Mouse (Mus musculus) small intestine, adult 2 months (tissue): ENCODE data around the gene Myh3. TPM values are rescaled to one million over a fixed set of nuclear protein-coding genes. Genes with fewer than 3 reads are reported as not detected.

Experiments
- H3K27ac ChIP-seq: fragments of 200-500 bp; 2 replicates; pipeline ENCODE4 v1.5.1; 2012; ENCODE audit warnings: low read depth, low read length, control low read depth, inconsistent platforms; ENCODE audit not compliant: insufficient read depth
- H3K27me3 ChIP-seq: fragments of 200-500 bp; 2 replicates; pipeline ENCODE4 v1.6.1; 2012; ENCODE audit warnings: mild to moderate bottlenecking, moderate library complexity, low read length, inconsistent platforms; ENCODE audit not compliant: control insufficient read depth, insufficient read depth
- H3K36me3 ChIP-seq: fragments of 200-500 bp; 2 replicates; pipeline ENCODE4 v1.6.1; 2012; ENCODE audit warnings: mild to moderate bottlenecking, low read length, control low read depth, inconsistent platforms; ENCODE audit not compliant: control insufficient read depth, insufficient read depth
- H3K4me1 ChIP-seq: fragments of 200-500 bp; 2 replicates; pipeline ENCODE4 v1.6.1; 2012; ENCODE audit warnings: low read length, inconsistent platforms, mixed read lengths; ENCODE audit not compliant: control insufficient read depth, insufficient read depth, insufficient read length
- H3K4me3 ChIP-seq: fragments of 200-500 bp; 2 replicates; pipeline ENCODE4 v1.5.1; 2012; ENCODE audit warnings: low read depth, mild to moderate bottlenecking, control low read depth, inconsistent platforms, low read length, moderate library complexity
- CTCF ChIP-seq: fragments of 200-500 bp; IDR thresholded peaks from 2 replicates; pipeline ENCODE4 v1.5.1; 2012; ENCODE audit warnings: low read depth, mild to moderate bottlenecking, control low read depth, inconsistent platforms, low read length, moderate library complexity, mixed read lengths; ENCODE audit not compliant: insufficient replicate concordance, insufficient read length; ENCODE audit errors: extremely low read depth
- POLR2A ChIP-seq: fragments of 200-500 bp; IDR thresholded peaks from 2 replicates; pipeline ENCODE4 v1.6.1; 2012; ENCODE audit warnings: low read depth, mild to moderate bottlenecking, control low read depth, inconsistent platforms, low read length, moderate library complexity
- WGBS: fragments of 180-500 bp; shearing (Covaris S2); methylation state at CpG from one replicate; pipeline ENCODE4 v1.1.7; 2018; 5-methylcytosine and 5-hydroxymethylcytosine counted together
- polyA plus RNA-seq: library from polyadenylated mRNA; depleted of rRNA; stranded (reverse); fragments of >200 nt; gene quantifications from 2 replicates; pipeline ENCODE4 v1.2.3, GENCODE M21; 2012

The Myh3 gene
- polyA plus RNA-seq, 1 experiment = 0.06 TPM

DNA sequence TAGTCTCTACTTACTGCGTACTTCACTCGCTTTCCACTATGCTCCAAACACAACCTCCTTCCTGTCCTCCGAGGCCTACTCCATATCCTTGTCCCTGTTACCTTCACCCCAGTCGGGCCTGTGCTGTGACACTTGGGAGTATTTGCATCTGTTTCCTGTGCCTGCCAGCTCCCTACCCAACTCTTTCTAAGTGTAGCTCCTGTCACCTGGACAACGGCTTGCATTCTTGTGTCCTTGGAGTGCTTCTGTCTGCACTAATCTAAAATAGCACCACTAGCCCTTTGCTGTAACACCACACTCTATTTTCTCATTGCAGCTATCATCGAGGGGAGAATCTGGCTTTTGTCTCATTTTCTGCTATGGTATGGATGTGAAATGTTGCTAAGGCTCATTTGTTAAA lies 37.6 kb upstream of the Myh3 start:
- Histone ChIP-seq H3K36me3 (peaks cover 37% of the 10 kb centered on the region), H3K4me3 (no peak overlapping the region), H3K27ac (no peak overlapping the region), H3K4me1 (peaks cover 8% of the 10 kb centered on the region; the same call in 1 of the 2 replicates), H3K27me3 (no peaks in the 10 kb centered on the region)
- 94% methylated on average over 6 of the region's 6 CpGs for WGBS
- no peak for TF ChIP-seq POLR2A

DNA sequence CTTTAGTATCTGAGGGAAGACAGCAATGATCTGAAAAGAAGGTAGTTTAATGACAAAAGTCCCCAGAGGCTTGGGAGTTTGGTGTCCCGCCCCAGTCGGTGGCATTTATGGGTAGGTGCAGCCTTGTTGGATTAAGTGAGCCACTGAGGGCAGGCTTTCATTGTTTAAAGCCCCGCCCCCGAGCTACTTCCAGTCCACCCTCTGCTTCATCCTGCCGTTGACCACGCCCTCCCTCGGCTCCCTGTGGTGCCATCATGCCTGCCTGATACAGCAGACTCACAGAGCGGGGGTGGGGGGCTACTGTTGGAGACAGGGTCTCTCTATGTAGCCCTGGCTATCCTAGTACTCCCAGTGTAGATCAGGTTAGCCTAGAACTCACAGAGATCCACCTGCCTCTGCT lies 35.1 kb upstream of the Myh3 start:
- WGBS = 62% methylated on average over 8 of the region's 8 CpGs
- peaks cover 5% of the 10 kb centered on the region; the same call in 1 of the 2 replicates for H3K4me1 ChIP-seq
- no peaks in the 10 kb centered on the region for H3K27me3 ChIP-seq
- no peak overlapping the region for H3K27ac ChIP-seq
- H3K36me3 ChIP-seq = peaks cover 34% of the 10 kb centered on the region
- no peak for TF ChIP-seq POLR2A
- TF ChIP-seq CTCF = no peak
- no peak overlapping the region for H3K4me3 ChIP-seq

DNA sequence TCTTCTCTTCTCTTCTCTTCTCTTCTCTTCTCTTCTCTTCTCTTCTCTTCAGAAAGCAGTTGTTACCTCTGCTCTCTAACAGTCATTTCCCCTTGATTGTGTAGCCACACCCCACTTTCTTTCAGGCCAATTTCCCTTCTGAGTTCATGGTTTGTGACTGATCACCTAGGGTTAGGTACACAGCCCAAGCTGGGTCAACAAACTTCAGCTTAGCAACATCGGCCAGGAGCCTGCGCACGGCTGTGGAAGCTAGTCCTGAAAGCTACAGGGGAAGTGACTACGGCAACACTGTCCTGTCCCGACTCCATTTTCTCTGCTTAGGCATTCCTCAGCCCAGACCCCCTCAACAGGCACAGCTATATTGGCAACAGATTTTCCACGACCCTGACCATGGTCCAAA lies 33.1 kb upstream of the Myh3 start:
- Histone ChIP-seq H3K27me3 (no peaks in the 10 kb centered on the region), H3K27ac (peak overlapping the region; percentile 79), H3K4me3 (no peak overlapping the region), H3K36me3 (peaks cover 27% of the 10 kb centered on the region), H3K4me1 (peaks cover 5% of the 10 kb centered on the region; the same call in 1 of the 2 replicates)
- TF ChIP-seq CTCF = no peak
- no peak for TF ChIP-seq POLR2A
- WGBS = 30% methylated on average over 6 of the region's 6 CpGs

DNA sequence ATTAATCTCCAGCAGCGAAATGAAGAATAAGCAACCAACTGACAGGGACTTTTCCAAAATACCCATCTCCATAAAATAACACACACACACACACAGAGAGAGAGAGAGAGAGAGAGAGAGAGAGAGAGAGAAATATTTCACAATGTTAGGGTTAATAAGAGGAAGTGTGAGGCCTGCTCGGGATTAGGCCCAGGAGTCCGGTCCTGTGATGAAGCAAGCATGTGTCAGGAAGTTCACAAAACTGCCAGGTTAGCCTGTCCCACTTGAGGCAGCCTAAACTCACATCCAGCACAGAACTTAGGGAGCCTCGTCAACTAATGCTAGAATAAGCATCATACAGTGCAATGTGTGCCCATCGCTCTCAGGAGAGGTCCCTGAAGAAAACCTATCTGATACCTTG lies 30.9 kb upstream of the Myh3 start:
- 83% methylated on average over 5 of the region's 5 CpGs for WGBS
- peaks cover 9% of the 10 kb centered on the region for H3K36me3 ChIP-seq
- H3K4me3 ChIP-seq = no peak overlapping the region
- H3K27me3 ChIP-seq = no peaks in the 10 kb centered on the region
- TF ChIP-seq CTCF (no peak), POLR2A (no peak)
- no peak overlapping the region for H3K27ac ChIP-seq
- H3K4me1 ChIP-seq = peaks cover 5% of the 10 kb centered on the region; the same call in 1 of the 2 replicates

DNA sequence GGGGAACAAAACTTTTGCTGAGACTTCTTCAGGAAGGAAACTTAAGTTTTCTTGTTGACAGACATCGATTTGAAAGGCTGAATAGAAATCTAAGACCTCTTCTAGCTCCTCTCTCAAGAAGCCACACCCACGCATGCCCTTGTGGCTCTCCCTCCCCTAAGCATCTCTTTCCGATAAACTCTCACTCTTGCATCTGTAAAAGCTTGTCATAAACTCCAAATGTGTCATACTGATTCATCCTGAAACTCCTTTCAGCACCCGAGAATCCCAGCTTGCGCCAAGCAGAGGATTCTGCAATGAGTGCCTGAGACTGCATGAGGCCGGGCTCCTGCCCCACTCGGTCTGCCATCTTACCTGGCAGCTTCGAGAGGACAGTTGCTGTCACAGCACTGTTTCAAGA lies 29.6 kb upstream of the Myh3 start:
- no peaks in the 10 kb centered on the region for H3K27me3 ChIP-seq
- WGBS = 83% methylated on average over 8 of the region's 8 CpGs
- H3K4me1 ChIP-seq = peaks cover 5% of the 10 kb centered on the region; the same call in 1 of the 2 replicates
- peaks cover 7% of the 10 kb centered on the region for H3K36me3 ChIP-seq
- peak overlapping the region; percentile 25; the same call in 1 of the 2 replicates for H3K4me3 ChIP-seq
- TF ChIP-seq CTCF (no peak), POLR2A (no peak)
- 0 out of 2 replicates have a peak overlapping the region, but pooled peaks have one; percentile 7 for H3K27ac ChIP-seq

DNA sequence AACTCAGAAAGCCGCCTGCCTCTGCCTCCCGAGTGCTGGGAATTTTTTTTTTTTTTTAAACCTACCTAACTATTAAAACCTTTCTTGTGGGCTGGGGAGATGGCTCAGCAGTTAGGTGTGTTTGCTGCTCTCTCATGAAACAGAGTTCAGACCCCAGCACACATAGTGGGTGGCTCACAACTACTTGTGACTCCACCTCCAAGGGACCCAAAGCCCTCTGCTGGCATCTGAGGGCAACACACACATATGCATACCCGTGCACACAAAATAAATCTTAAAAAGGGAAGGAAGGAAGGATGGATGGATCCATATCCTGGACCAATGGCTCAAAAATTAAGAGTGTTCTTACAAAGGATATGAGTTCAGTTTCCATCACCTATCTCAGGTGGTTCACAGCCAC lies 28.8 kb upstream of the Myh3 start:
- Histone ChIP-seq H3K27ac (no peak overlapping the region), H3K36me3 (peaks cover 5% of the 10 kb centered on the region), H3K4me1 (peaks cover 5% of the 10 kb centered on the region; the same call in 1 of the 2 replicates), H3K27me3 (no peaks in the 10 kb centered on the region), H3K4me3 (no peak overlapping the region)
- TF ChIP-seq POLR2A (no peak), CTCF (0 out of 2 replicates have a peak, but pooled peaks have one; percentile 23)
- 85% methylated on average over 3 of the region's 3 CpGs for WGBS

DNA sequence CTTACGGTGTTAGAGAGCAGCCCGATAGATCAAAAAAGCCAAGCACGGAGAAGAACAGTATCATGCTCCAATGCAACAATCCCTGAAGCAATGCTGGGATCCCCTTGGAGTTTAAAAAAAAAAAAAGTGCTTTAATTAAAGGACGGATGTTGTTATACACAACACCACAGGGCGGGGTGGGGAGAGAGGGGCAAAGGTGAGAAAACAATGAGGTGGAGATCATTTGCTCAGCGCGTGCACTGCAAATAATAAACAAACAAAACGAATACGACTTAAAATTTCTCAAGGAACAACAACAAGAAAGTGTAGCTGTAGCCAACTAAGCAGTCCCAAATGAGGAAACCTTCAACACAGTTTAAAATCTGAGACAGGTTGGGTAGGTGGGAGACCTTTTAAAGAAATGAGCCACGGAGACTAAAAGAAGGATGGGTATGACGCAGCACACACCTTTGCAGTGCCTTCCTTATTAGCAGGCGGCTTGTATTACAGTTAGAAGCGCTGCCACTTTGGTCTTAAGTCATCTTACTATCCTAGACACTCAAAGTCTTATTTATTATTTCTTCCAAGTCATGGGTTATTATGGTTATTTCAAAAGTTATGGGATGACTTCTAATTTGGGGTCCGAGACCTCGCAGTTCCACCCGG lies 26.3 kb upstream of the Myh3 start:
- Histone ChIP-seq H3K27me3 (no peaks in the 10 kb centered on the region), H3K27ac (peak overlapping the region; percentile 91), H3K4me1 (no peaks in the 10 kb centered on the region; the same call in 1 of the 2 replicates), H3K4me3 (peak overlapping the region; percentile 83), H3K36me3 (peaks cover 22% of the 10 kb centered on the region)
- WGBS = 6% methylated on average over 16 of the region's 16 CpGs
- TF ChIP-seq POLR2A (no peak), CTCF (no peak)
